Mouse (Mus musculus): Measurements from ENCODE around the gene Fignl1.

The Fignl1 gene

DNA sequence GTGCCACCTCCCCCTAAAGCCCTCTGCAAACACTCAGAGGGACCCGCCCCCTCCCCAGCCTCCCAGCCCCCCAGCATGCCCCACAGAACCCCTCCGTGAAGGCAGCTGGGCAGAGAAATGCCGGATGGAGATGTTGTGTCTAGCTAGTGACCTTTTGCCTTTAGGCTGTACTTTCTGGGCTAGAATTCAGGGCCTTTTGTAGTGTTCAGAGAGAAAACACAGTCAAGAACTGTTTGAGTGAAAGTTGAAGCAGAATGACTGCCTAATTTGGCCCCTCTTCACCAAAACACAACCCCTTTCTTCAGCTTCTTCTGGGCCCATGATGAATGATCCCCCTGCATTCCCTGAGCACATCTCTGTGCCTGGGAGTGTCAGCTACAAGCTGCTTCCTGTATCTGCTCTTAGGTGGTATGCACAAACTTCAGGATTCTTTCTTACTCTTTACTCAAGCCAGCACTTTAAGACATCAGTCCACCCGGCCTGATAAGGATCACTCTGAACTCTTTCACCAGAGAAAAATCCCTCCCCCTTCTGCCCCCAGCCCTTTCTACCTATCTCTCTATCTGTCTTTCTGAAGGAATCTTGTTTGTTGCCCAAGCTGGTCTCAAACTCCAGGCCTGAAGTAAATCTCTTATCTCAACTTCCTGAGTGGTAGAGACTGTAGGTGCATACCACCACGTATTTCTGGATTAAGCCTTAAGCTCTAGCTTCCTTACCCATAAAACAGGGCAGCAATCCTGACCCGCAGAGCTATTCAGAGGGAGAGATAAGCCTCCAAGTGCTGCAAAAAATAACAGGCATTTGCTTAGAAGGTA, 23.4 kb upstream of the Fignl1 start:
- no peak for DNase-seq

GRCm38 (mm10) chr11:11831526-11831925, 22.8 kb upstream of the Fignl1 start:
- no peak for DNase-seq

DNA sequence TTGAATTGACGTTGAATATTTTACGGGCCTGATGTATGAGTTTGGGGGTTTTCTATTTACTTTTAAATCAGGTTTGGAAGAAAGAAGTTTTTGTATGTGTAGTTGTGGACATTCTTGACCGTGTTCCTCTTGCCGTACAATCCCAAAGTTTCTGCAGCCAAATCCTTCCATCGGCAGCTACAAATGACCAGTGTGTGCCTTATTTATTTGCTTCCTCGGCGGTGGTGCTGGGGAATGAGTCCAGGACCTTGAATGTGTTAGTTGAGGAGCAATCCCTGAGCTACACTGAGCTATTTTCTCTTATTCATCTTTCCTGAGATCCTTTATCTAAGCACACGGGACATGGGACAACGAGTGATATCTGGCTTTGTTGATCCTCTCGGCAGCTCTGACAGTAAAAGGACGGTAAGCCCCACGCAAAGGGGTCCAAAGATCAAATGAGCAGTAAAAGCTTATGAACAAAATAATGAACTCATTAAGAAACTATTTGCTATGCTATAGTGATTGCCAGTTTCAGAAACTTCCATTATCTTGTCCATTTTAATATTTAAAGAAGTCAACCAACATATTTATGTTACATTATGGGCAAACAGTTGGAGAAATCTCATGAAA, 22.2 kb upstream of the Fignl1 start:
- no peak for DNase-seq

GRCm38 (mm10) chr11:11829161-11830000, 20.6 kb upstream of the Fignl1 start:
- DNase-seq: no peak

- DNase-seq: no peak
Measured at GRCm38 (mm10) chr11:11828761-11829160, 20.0 kb upstream of the Fignl1 start.

GRCm38 (mm10) chr11:11828251-11828650, 19.5 kb upstream of the Fignl1 start:
- DNase-seq: no peak

DNA sequence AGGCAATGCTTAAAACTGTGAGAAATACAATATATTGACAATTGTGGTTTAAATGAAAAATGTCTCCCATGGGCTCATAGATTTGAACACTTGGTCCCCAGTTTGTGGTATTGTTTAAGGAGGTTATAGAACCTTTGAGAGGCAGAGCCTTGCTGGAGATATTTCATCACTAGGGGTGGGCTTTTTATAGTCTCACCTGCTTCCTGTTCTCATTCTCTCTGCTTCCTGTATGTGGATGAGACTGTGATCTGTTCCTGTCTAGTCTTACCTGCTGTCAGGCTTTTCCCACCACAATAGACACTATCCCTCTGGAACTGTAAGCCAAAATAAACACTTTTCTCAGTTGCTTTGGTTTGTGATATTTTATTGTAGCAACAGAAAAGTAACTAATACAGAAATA, 17.7 kb upstream of the Fignl1 start:
- no peak for DNase-seq

DNA sequence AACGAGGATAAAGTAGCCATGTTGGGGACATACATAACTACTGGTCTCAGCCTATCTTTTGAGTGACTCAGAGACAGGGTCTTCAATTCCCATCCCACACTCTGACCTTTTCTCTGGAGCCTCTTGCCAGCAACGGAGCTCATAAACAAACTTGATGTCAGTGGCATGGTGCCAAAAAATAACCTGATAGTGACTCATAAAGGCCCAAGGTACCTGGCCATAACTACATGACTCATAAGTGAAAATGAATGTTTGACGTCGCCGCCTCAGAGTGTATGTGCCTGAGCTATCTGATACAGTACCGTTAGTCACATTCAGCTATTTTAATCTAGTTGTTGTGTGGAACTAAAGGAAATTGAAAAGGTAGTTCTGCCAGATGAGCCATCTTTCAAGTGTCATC, 16.9 kb upstream of the Fignl1 start:
- no peak for DNase-seq

- DNase-seq: no peak
Measured at GRCm38 (mm10) chr11:11824970-11825635, 16.3 kb upstream of the Fignl1 start.

- no peak for DNase-seq
Measured at GRCm38 (mm10) chr11:11823980-11824911, 15.5 kb upstream of the Fignl1 start.

- DNase-seq: no peak
Measured at GRCm38 (mm10) chr11:11822181-11823095, 13.7 kb upstream of the Fignl1 start.

DNA sequence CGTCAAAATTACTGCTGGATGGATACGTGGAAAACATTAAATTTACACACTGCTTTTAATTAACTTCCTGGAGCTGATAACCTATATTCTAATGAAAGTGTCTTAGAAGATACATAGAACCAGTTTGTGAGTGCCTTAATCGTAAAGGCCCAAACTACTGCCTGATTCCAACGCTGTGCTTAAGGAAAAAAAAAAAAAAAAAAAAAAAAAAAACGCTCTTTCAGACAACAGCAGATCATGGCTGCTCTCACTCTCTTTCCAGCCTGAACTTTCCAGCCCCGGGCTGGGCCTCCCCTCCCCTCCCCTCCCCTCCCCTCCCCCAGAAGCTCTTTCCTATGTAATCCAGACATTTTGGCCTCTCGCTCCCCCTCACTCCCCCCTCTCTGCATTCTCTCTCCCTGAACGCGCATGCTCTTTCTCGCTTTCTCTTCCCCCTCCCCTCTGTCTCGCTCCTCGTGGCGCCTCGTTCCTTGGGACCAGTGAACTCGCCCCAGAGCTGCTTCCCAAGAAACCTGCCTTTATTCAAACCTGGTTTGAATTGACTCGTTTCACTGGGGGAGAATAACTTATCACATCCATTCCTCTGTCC, 12.7 kb upstream of the Fignl1 start:
- no peak for DNase-seq

GRCm38 (mm10) chr11:11820737-11821136, 12.0 kb upstream of the Fignl1 start:
- no peak for DNase-seq

DNA sequence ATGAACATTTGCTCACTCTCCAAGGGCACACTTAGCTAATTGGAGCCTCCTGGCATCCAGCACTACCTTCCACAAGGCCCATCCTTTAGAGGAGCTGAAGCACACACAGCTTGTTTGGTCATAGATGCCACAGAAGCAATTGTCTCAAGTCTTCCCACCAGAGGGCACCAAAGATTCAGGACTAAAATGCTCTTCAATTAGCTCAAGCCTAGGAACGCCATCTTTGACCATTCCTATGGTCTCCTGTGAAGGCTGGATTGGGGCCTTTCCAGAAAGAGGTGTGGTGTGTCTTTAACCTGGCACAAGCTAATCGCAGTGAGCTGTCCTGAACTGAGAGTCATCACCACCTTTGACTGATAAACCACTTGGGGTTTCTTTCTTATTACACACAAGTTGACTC, 11.5 kb upstream of the Fignl1 start:
- peak; percentile 64 to 71 for DNase-seq

DNA sequence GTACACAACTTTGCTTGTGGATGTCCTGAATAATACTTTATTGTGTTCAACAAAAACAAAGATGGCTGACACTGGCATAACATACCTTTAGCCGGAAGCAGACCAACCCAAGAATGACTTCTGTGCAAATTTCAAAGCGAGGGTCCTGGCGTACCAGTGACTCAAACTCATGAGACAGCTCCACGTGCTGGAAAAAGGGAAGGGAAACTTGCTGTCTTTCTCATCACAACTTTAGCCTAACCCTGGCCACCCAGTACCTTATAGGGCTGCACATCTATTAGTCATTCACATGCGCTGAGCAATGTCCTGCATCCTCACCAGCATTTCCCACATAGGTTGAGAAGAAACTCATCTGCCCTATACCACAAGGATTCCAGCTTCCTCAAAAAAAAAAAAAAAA, 10.4 kb upstream of the Fignl1 start:
- DNase-seq: no peak

DNA sequence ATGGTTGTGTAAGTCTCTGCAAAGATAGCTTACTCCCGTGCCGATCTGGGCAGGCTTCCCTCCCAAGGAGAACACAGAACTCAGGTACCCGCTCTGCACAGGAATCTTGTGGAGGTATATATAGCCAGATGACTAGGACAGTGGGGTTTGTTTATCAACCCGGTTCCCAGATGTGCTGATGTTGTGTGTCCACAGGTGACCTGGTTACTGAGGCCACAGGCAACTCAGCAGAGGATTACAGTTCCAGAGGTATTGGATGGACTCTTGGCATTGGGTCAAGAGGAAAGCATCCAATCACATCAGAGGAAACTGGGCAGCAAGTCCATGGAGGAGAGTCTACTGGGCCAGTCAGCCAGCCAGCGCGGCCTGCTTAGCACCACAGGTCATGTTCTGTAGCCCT, 10.0 kb upstream of the Fignl1 start:
- no peak for DNase-seq

GRCm38 (mm10) chr11:11815737-11816136, 7.0 kb upstream of the Fignl1 start:
- no peak for DNase-seq

- peak; percentile 67 to 73 for DNase-seq
Measured at GRCm38 (mm10) chr11:11811906-11812480, 3.2 kb upstream of the Fignl1 start.

- peak in 1 of 2 experiments; percentile 11 for DNase-seq
Measured at GRCm38 (mm10) chr11:11809404-11810175, 828 bp upstream of the Fignl1 start.

Data from cerebellum, adult 18-20 months (tissue).